Mouse (Mus musculus): ENCODE data around the gene Serpina16. TPM values are rescaled to one million over a fixed set of nuclear protein-coding genes. Genes with fewer than 3 reads are reported as not detected.

Serpina16 gene
- polyA plus RNA-seq, 1 experiment from 2014 or later, result 0.17 TPM

Other genes starting within 250 kb of the Serpina16 start
- gene Ifi27, start 241.9 kb downstream of the Serpina16 start, polyA plus RNA-seq (2015; fragmentation: Nextera tagmentation; extraction: Ambion mirVana), result 26.4 and 31.5 TPM in 2 replicates
- gene Ifi27l2a, start 232.5 kb downstream of the Serpina16 start, polyA plus RNA-seq (2015; fragmentation: Nextera tagmentation; extraction: Ambion mirVana), result 12.7 and 15.7 TPM in 2 replicates
- gene Ifi27l2b, start 218.9 kb downstream of the Serpina16 start, polyA plus RNA-seq (2015; fragmentation: Nextera tagmentation; extraction: Ambion mirVana), result not detected in 2 replicates
- 1.0 and 1.3 TPM in 2 replicates for gene Ppp4r4, start 143.9 kb downstream of the Serpina16 start, polyA plus RNA-seq (2015; fragmentation: Nextera tagmentation; extraction: Ambion mirVana)
- 44.0 and 44.7 TPM in 2 replicates for gene Serpina10, start 44.7 kb downstream of the Serpina16 start, polyA plus RNA-seq (2015; fragmentation: Nextera tagmentation; extraction: Ambion mirVana)
- 1,444 and 1,483 TPM in 2 replicates for gene Serpina6, start 18.9 kb downstream of the Serpina16 start, polyA plus RNA-seq (2015; fragmentation: Nextera tagmentation; extraction: Ambion mirVana)
- gene Serpina1f, start 19.4 kb upstream of the Serpina16 start, polyA plus RNA-seq (2015; fragmentation: Nextera tagmentation; extraction: Ambion mirVana), result 0.05 TPM in 2 replicates
- 369 and 460 TPM in 2 replicates for gene Serpina1d, start 97.5 kb upstream of the Serpina16 start, polyA plus RNA-seq (2015; fragmentation: Nextera tagmentation; extraction: Ambion mirVana)
- gene Serpina1b, start 154.2 kb upstream of the Serpina16 start, polyA plus RNA-seq (2015; fragmentation: Nextera tagmentation; extraction: Ambion mirVana), result 949 and 1,166 TPM in 2 replicates
- 688 and 858 TPM in 2 replicates for gene Serpina1a, start 187.4 kb upstream of the Serpina16 start, polyA plus RNA-seq (2015; fragmentation: Nextera tagmentation; extraction: Ambion mirVana)
- gene Serpina1c, start 228.7 kb upstream of the Serpina16 start, polyA plus RNA-seq (2015; fragmentation: Nextera tagmentation; extraction: Ambion mirVana), result 365 and 458 TPM in 2 replicates